Comparison of ENCODE assay signal across 8 mouse cellular contexts in the genomic region with DNA sequence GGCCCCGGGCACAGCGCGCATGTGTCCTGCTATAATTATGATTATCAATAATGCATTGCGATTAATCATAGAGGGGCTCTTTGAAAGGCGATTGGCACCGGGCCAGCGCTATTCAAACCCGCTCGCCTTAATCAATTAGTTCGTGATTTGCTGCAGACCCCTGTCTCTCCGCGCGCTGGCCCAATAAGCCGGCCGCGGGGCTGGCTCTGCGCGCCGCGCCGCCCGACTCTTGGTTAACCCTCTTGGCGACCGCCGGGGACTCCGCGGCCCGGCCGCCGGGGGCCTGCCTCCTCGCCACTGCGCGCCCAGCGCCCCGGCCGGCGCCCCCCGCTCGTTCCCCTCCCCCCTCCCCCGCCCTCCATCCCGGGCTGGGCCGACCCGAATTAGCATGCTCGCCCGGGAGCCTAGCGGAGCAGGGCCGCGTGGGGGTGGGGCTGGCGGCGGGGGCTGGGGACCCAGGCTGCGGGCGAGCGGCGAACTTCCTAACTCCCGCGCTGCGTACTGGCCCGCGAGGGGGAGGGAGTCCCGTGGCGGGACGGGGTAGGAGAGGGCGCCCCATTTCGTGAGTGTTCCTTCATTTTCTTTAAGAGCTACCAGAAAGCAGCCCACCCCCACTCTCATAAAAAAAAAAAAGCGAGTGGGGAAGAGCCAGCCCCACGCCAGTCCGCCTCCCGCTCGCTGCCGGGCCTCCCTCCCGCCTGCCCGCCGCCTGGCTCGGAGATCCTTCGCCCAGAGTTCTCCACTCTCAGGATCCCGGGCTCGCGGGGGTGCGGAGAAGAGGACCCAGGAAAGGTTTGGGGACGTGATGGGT. TPM values are rescaled to one million over a fixed set of nuclear protein-coding genes. Genes with fewer than 3 reads are reported as not detected.
A peak's percentile ranks its signal among the peaks of the same experiment; 100 is the strongest.
DNase-seq lines count a peak whose midpoint lies in the region; ATAC-seq and TF ChIP-seq lines count a peak whose summit lies in the region.
"Had no signal": no experiment of that assay in that cellular context is flagged by ENCODE, and none has a peak within 500 bp of the region (broad histone marks: within the 10 kb centered on the region; RNA-seq: fewer than 3 reads in every experiment).

No protein-coding gene starts in this region.

- H3K9me3 ChIP-seq in limb, embryonic 12.5 days = no peaks in the 10 kb centered on the region

- H3K4me3 ChIP-seq in heart, adult 2 months = peak overlapping the region; percentile 52
- H3K4me3 ChIP-seq in limb, embryonic 12.5 days (replicated peaks) = peak overlapping the region; percentile 78

- intact Hi-C loops in heart, adult 2 months (cut with DNase I) = no loop called here

- peak; percentile 81 for ATAC-seq in limb, embryonic 12.5 days (ENCODE audit: insufficient number of reproducible peaks, insufficient read depth, low FRiP score, low TSS enrichment, low read depth)

- peaks cover 36% of the 10 kb centered on the region for H3K27me3 ChIP-seq in heart, adult 2 months (ENCODE audit: control insufficient read depth, insufficient read depth, low read length)
- peaks cover 39% of the 10 kb centered on the region for H3K27me3 ChIP-seq in limb, embryonic 12.5 days

- peak; percentile 89 for DNase-seq in ZHBTc4 (ENCODE audit: low read depth, low spot score)
- DNase-seq in cerebellum, postnatal 4 days (ENCODE audit: low spot score in 2 of 2) = peak; percentile 58 to 74
- peak; percentile 38 to 48 for DNase-seq in heart, adult 2 months
- peak; percentile 81 for DNase-seq in kidney, adult 9 months
- peak; percentile 63 for DNase-seq in ovary, postnatal 14 days (ENCODE audit: low spot score)
- no peak for DNase-seq in urinary bladder, postnatal 36 days (ENCODE audit: low spot score in 2 of 2)

- H3K4me1 ChIP-seq in heart, adult 2 months (ENCODE audit: control insufficient read depth, insufficient read depth, low read length) = no peaks in the 10 kb centered on the region
- H3K4me1 ChIP-seq in limb, embryonic 12.5 days (replicated peaks) = peaks cover 32% of the 10 kb centered on the region

- H3K36me3 ChIP-seq in heart, adult 2 months (ENCODE audit: control insufficient read depth, insufficient read depth, low read length) = no peaks in the 10 kb centered on the region
- H3K36me3 ChIP-seq in limb, embryonic 12.5 days = no peaks in the 10 kb centered on the region

- H3K4me2 ChIP-seq in limb, embryonic 12.5 days = peak overlapping the region; percentile 79

- no peak for TF ChIP-seq POLR2A in heart, adult 2 months (IDR thresholded peaks at IDR 0.05; ENCODE audit: insufficient read depth, low read depth, low read length)

- 1% methylated on average over 78 of the region's 80 CpGs for WGBS in heart, adult 2 months
- under 1% methylated on average over 59 of the region's 80 CpGs for WGBS in limb, embryonic 12.5 days

- no peak for TF ChIP-seq CTCF in heart, adult 2 months (IDR thresholded peaks at IDR 0.05)

- H3K27ac ChIP-seq in heart, adult 2 months = no peak overlapping the region
- peak overlapping the region; percentile 99 for H3K27ac ChIP-seq in limb, embryonic 12.5 days

- H3K79me2 ChIP-seq in heart, adult 2 months (replicated peaks; ENCODE audit: control insufficient read depth, insufficient read depth, low read length) = no peaks in the 10 kb centered on the region

- TF ChIP-seq EP300 in heart, adult 2 months (IDR thresholded peaks at IDR 0.05; ENCODE audit: insufficient read depth, low read depth, low read length) = no peak

- H3K9ac ChIP-seq in heart, adult 2 months (ENCODE audit: low read depth, low read length) = peak overlapping the region; percentile 27; the same call in 1 of the 2 replicates
- peak overlapping the region; percentile 98 for H3K9ac ChIP-seq in limb, embryonic 12.5 days (replicated peaks)

RNA-seq across cellular contexts. Expression of a gene that starts 1.2 kb away (rescaled TPM):
- 1 to 10 TPM in 1 of 2 experiments, under 1 TPM in 1; 0.91 to 1.2 TPM for total RNA-seq in heart, adult 2 months (2021)
- polyA plus RNA-seq in heart, adult 2 months (2012; rRNA removed) = 0.80 and 1.1 TPM in 2 replicates
- 17.9 and 22.3 TPM in 2 replicates for polyA plus RNA-seq in limb, embryonic 12.5 days (2016; fragmentation: Nextera tagmentation; extraction: Ambion mirVana)
- total RNA-seq: common myeloid progenitor, adult 5-6 weeks had no signal

Comparison
In these comparisons a context has a peak if more than half of its experiments do, and no peak if none do; other contexts are left out.
1. DNase-seq: peak in ZHBTc4 (single experiment), cerebellum, postnatal 4 days (2 of 2), heart, adult 2 months (2 of 2), kidney, adult 9 months (single experiment) and ovary, postnatal 14 days (single experiment); none in urinary bladder, postnatal 36 days (0 of 2).